Mouse (Mus musculus): ENCODE measurements at regions not wholly inside any gene's neighbourhood (a gene's known extent, or its start where the extent isn't known, plus 50 kb on each side); places are given as distances from the start of the nearest gene placed in this dataset.
A peak's percentile ranks its signal among the peaks of the same experiment; 100 is the strongest.

GRCm38 (mm10) chr9:115646226-115646625 is 263.0 kb upstream of the Gadl1 start:
- ATAC-seq (ENCODE audit: low FRiP score) = no peak
- H3K36me3 ChIP-seq = no peaks in the 10 kb centered on the region
- no peak overlapping the region for H3K4me3 ChIP-seq
- H3K4me1 ChIP-seq (replicated peaks) = peaks cover 18% of the 10 kb centered on the region
- H3K27ac ChIP-seq = no peak overlapping the region
- peak overlapping the region; percentile 2; the same call in 1 of the 2 replicates for H3K9ac ChIP-seq
- no peak overlapping the region for H3K4me2 ChIP-seq
- H3K9me3 ChIP-seq = 0 out of 2 replicates have a peak, but pooled peaks cover 2% of the 10 kb centered on the region
- 39% methylated on average over 7 of the region's 7 CpGs for WGBS
- no peaks in the 10 kb centered on the region for H3K27me3 ChIP-seq

- Histone ChIP-seq H3K4me1 (replicated peaks) (0 out of 2 replicates have a peak, but pooled peaks cover 5% of the 10 kb centered on the region), H3K4me2 (no peak overlapping the region), H3K27me3 (no peaks in the 10 kb centered on the region), H3K4me3 (no peak overlapping the region), H3K27ac (no peak overlapping the region), H3K9me3 (no peaks in the 10 kb centered on the region), H3K9ac (no peak overlapping the region), H3K36me3 (no peaks in the 10 kb centered on the region)
- WGBS = 94% methylated on average over 2 of the region's 2 CpGs
- no peak for ATAC-seq (ENCODE audit: low FRiP score)
These were observed 257.5 kb upstream of the Gadl1 start for GRCm38 (mm10) chr9:115651708-115652107.

- H3K4me2 ChIP-seq = no peak overlapping the region
- no peaks in the 10 kb centered on the region for H3K9me3 ChIP-seq
- H3K4me1 ChIP-seq (replicated peaks) = 0 out of 2 replicates have a peak, but pooled peaks cover 3% of the 10 kb centered on the region
- no peak overlapping the region for H3K4me3 ChIP-seq
- no peak for ATAC-seq (ENCODE audit: low FRiP score)
- H3K27ac ChIP-seq = no peak overlapping the region
- WGBS = 98% methylated on average over 5 of the region's 5 CpGs
- no peaks in the 10 kb centered on the region for H3K27me3 ChIP-seq
- H3K9ac ChIP-seq = no peak overlapping the region
- no peaks in the 10 kb centered on the region for H3K36me3 ChIP-seq
These were observed 256.1 kb upstream of the Gadl1 start for GRCm38 (mm10) chr9:115653116-115653515.

- H3K9ac ChIP-seq = no peak overlapping the region
- 0 out of 2 replicates have a peak, but pooled peaks cover 3% of the 10 kb centered on the region for H3K4me1 ChIP-seq (replicated peaks)
- no peaks in the 10 kb centered on the region for H3K27me3 ChIP-seq
- WGBS = 86% methylated on average over 6 of the region's 6 CpGs
- H3K4me2 ChIP-seq = no peak overlapping the region
- ATAC-seq (ENCODE audit: low FRiP score) = no peak
- H3K36me3 ChIP-seq = no peaks in the 10 kb centered on the region
- no peak overlapping the region for H3K4me3 ChIP-seq
- no peak overlapping the region for H3K27ac ChIP-seq
- peaks cover 9% of the 10 kb centered on the region for H3K9me3 ChIP-seq
These were observed 254.3 kb upstream of the Gadl1 start for GRCm38 (mm10) chr9:115654933-115655332.

- no peak overlapping the region for H3K9ac ChIP-seq
- WGBS = 75% methylated on average over 2 of the region's 2 CpGs
- no peaks in the 10 kb centered on the region for H3K27me3 ChIP-seq
- H3K4me2 ChIP-seq = no peak overlapping the region
- H3K4me3 ChIP-seq = no peak overlapping the region
- H3K27ac ChIP-seq = no peak overlapping the region
- H3K9me3 ChIP-seq = peaks cover 12% of the 10 kb centered on the region
- no peaks in the 10 kb centered on the region for H3K36me3 ChIP-seq
- H3K4me1 ChIP-seq (replicated peaks) = 0 out of 2 replicates have a peak, but pooled peaks cover 3% of the 10 kb centered on the region
- no peak for ATAC-seq (ENCODE audit: low FRiP score)
These were observed 252.7 kb upstream of the Gadl1 start for GRCm38 (mm10) chr9:115656538-115656937.

- no peak for ATAC-seq (ENCODE audit: low FRiP score)
- Histone ChIP-seq H3K9me3 (peaks cover 12% of the 10 kb centered on the region), H3K27ac (no peak overlapping the region), H3K4me1 (replicated peaks) (0 out of 2 replicates have a peak, but pooled peaks cover 3% of the 10 kb centered on the region), H3K27me3 (no peaks in the 10 kb centered on the region), H3K36me3 (no peaks in the 10 kb centered on the region), H3K9ac (no peak overlapping the region), H3K4me2 (no peak overlapping the region), H3K4me3 (no peak overlapping the region)
- 73% methylated on average over 4 of the region's 4 CpGs for WGBS
These were observed 252.1 kb upstream of the Gadl1 start for GRCm38 (mm10) chr9:115656994-115657713.

GRCm38 (mm10) chr9:115658477-115658876 is 250.8 kb upstream of the Gadl1 start:
- Histone ChIP-seq H3K27me3 (no peaks in the 10 kb centered on the region), H3K4me2 (no peak overlapping the region), H3K9me3 (peaks cover 12% of the 10 kb centered on the region), H3K27ac (no peak overlapping the region), H3K4me1 (replicated peaks) (0 out of 2 replicates have a peak, but pooled peaks cover 3% of the 10 kb centered on the region), H3K36me3 (no peaks in the 10 kb centered on the region), H3K4me3 (no peak overlapping the region), H3K9ac (no peak overlapping the region)
- 93% methylated on average over 5 of the region's 5 CpGs for WGBS
- no peak for ATAC-seq (ENCODE audit: low FRiP score)

GRCm38 (mm10) chr9:115660371-115660770 is 248.9 kb upstream of the Gadl1 start:
- no peak overlapping the region for H3K4me2 ChIP-seq
- no peak overlapping the region for H3K9ac ChIP-seq
- peaks cover 12% of the 10 kb centered on the region for H3K9me3 ChIP-seq
- WGBS = 81% methylated on average over 1 of the region's 1 CpGs
- no peaks in the 10 kb centered on the region for H3K36me3 ChIP-seq
- no peaks in the 10 kb centered on the region for H3K27me3 ChIP-seq
- no peak overlapping the region for H3K27ac ChIP-seq
- H3K4me1 ChIP-seq (replicated peaks) = peaks cover 3% of the 10 kb centered on the region; the same call in 1 of the 2 replicates
- ATAC-seq (ENCODE audit: low FRiP score) = no peak
- no peak overlapping the region for H3K4me3 ChIP-seq

GRCm38 (mm10) chr9:115661834-115662425 is 247.3 kb upstream of the Gadl1 start:
- WGBS = 75% methylated on average over 5 of the region's 5 CpGs
- no peak overlapping the region for H3K4me3 ChIP-seq
- H3K27me3 ChIP-seq = no peaks in the 10 kb centered on the region
- no peaks in the 10 kb centered on the region for H3K36me3 ChIP-seq
- no peak overlapping the region for H3K27ac ChIP-seq
- H3K4me2 ChIP-seq = no peak overlapping the region
- H3K4me1 ChIP-seq (replicated peaks) = peaks cover 2% of the 10 kb centered on the region; the same call in 1 of the 2 replicates
- H3K9me3 ChIP-seq = peaks cover 12% of the 10 kb centered on the region
- H3K9ac ChIP-seq = no peak overlapping the region
- no peak for ATAC-seq (ENCODE audit: low FRiP score)

- Histone ChIP-seq H3K4me2 (no peak overlapping the region), H3K36me3 (no peaks in the 10 kb centered on the region), H3K4me1 (replicated peaks) (no peaks in the 10 kb centered on the region; the same call in 1 of the 2 replicates), H3K9me3 (no peaks in the 10 kb centered on the region), H3K27ac (0 out of 2 replicates have a peak overlapping the region, but pooled peaks have one; percentile 2), H3K4me3 (no peak overlapping the region), H3K27me3 (no peaks in the 10 kb centered on the region), H3K9ac (no peak overlapping the region)
- 23% methylated on average over 5 of the region's 5 CpGs for WGBS
- no peak for ATAC-seq (ENCODE audit: low FRiP score)
These were observed 243.8 kb upstream of the Gadl1 start for GRCm38 (mm10) chr9:115665337-115666004.

- no peaks in the 10 kb centered on the region for H3K36me3 ChIP-seq
- no peaks in the 10 kb centered on the region for H3K9me3 ChIP-seq
- H3K4me2 ChIP-seq = no peak overlapping the region
- H3K9ac ChIP-seq = no peak overlapping the region
- 69% methylated on average over 3 of the region's 3 CpGs for WGBS
- no peaks in the 10 kb centered on the region; the same call in 1 of the 2 replicates for H3K4me1 ChIP-seq (replicated peaks)
- no peak overlapping the region for H3K27ac ChIP-seq
- ATAC-seq (ENCODE audit: low FRiP score) = no peak
- H3K27me3 ChIP-seq = no peaks in the 10 kb centered on the region
- H3K4me3 ChIP-seq = no peak overlapping the region
These were observed 242.7 kb upstream of the Gadl1 start for GRCm38 (mm10) chr9:115666530-115666929.
